Mouse (Mus musculus) lung, embryonic 14.5 days (tissue): ENCODE results near the gene Akr1c14. TPM values are rescaled to one million over a fixed set of nuclear protein-coding genes. Genes with fewer than 3 reads are reported as not detected.

ENCODE experiments used
- ATAC-seq: fragments of 200-750 bp; cut with Nextera tagmentation; 2 replicates; pipeline ENCODE4 v1.8.0; 2017; ENCODE audit warnings: mild to moderate bottlenecking, moderate TSS enrichment, moderate library complexity; ENCODE audit not compliant: insufficient read depth
- DNase-seq: peaks from one replicate; pipeline ENCODE4 v3.0.0-alpha.2; 2015
- H3K27ac ChIP-seq: fragments of 300-500 bp; sonication (generic); 2 replicates; pipeline ENCODE4 v1.5.1; 2014; ENCODE audit warnings: low read depth, mild to moderate bottlenecking, moderate library complexity
- H3K27me3 ChIP-seq: fragments of 300-500 bp; sonication (generic); 2 replicates; pipeline ENCODE4 v1.6.1; 2014; ENCODE audit warnings: low read length, control low read depth; ENCODE audit not compliant: insufficient read depth
- H3K36me3 ChIP-seq: fragments of 300-500 bp; sonication (generic); 2 replicates; pipeline ENCODE4 v1.6.1; 2014; ENCODE audit warnings: control low read depth; ENCODE audit not compliant: insufficient read depth
- H3K4me1 ChIP-seq: fragments of 300-500 bp; sonication (generic); 2 replicates; pipeline ENCODE4 v1.6.1; 2014; ENCODE audit warnings: antibody characterized with exemption, control low read depth; ENCODE audit not compliant: insufficient read depth
- H3K4me2 ChIP-seq: fragments of 300-500 bp; sonication (generic); 2 replicates; pipeline ENCODE4 v1.6.1; 2014; ENCODE audit warnings: mild to moderate bottlenecking
- H3K4me3 ChIP-seq: fragments of 300-500 bp; sonication (generic); 2 replicates; pipeline ENCODE4 v1.5.1; 2014; ENCODE audit warnings: low read depth, low read length
- H3K9ac ChIP-seq: fragments of 300-500 bp; sonication (generic); 2 replicates; pipeline ENCODE4 v1.6.1; 2014
- H3K9me3 ChIP-seq: fragments of 300-500 bp; sonication (generic); 2 replicates; pipeline ENCODE4 v1.6.1; 2016; ENCODE audit warnings: low read depth, low read length, control low read depth
- CTCF ChIP-seq: IDR thresholded peaks from 2 replicates; pipeline ENCODE4 v1.5.1; 2016; ENCODE audit warnings: antibody characterized with exemption, low read depth
- WGBS: fragments of 180-500 bp; shearing (Covaris S2); extraction: QIAGEN DNeasy Blood & Tissue Kit; methylation state at CpG from one replicate; pipeline ENCODE4 v1.1.7; 2014; 5-methylcytosine and 5-hydroxymethylcytosine counted together
- polyA plus RNA-seq: library from polyadenylated mRNA; unstranded; fragments of >200 nt; fragmentation: Nextera tagmentation; extraction: Ambion mirVana; gene quantifications from 2 replicates; pipeline ENCODE4 v1.2.1, GENCODE M21; 2014

Gene Akr1c14
- polyA plus RNA-seq, result 0.70 and 0.92 TPM in 2 replicates

GRCm38 (mm10) chr13:4048719-4049118 is at the start of gene Akr1c14:
Akr1c14 (plus strand) TSS chr13:4049011.
- TF ChIP-seq CTCF, result no peak
- H3K36me3 ChIP-seq, result no peaks in the 10 kb centered on the region
- ATAC-seq (no peak), DNase-seq (no peak)
- H3K27me3 ChIP-seq, result no peaks in the 10 kb centered on the region
- H3K4me2 ChIP-seq, result no peak within 1 kb of the TSS
- H3K27ac ChIP-seq, result no peak within 1 kb of the TSS
- no peaks in the 10 kb centered on the region for H3K9me3 ChIP-seq
- 51% methylated on average over 2 of the region's 2 CpGs for WGBS
- no peaks in the 10 kb centered on the region for H3K4me1 ChIP-seq
- no peak within 1 kb of the TSS for H3K4me3 ChIP-seq
- H3K9ac ChIP-seq, result no peak within 1 kb of the TSS

- H3K9ac ChIP-seq, result no peak overlapping the region
- peak; percentile 82 for TF ChIP-seq CTCF
- DNase-seq (peak; percentile 90), ATAC-seq (no peak)
- WGBS, result 9% methylated on average over 3 of the region's 3 CpGs
- no peak overlapping the region for H3K4me3 ChIP-seq
- no peaks in the 10 kb centered on the region for H3K9me3 ChIP-seq
- H3K27ac ChIP-seq, result no peak overlapping the region
- H3K4me2 ChIP-seq, result no peak overlapping the region
- H3K4me1 ChIP-seq, result no peaks in the 10 kb centered on the region
- H3K27me3 ChIP-seq, result no peaks in the 10 kb centered on the region
- H3K36me3 ChIP-seq, result no peaks in the 10 kb centered on the region
These were observed 47.1 kb upstream of the Akr1c14 start for GRCm38 (mm10) chr13:4001687-4002086.

GRCm38 (mm10) chr13:4010784-4011183 is 38.0 kb upstream of the Akr1c14 start:
- no peak for TF ChIP-seq CTCF
- Histone ChIP-seq H3K36me3 (no peaks in the 10 kb centered on the region), H3K4me1 (no peaks in the 10 kb centered on the region), H3K4me2 (no peak overlapping the region), H3K27me3 (no peaks in the 10 kb centered on the region), H3K27ac (no peak overlapping the region), H3K9me3 (no peaks in the 10 kb centered on the region), H3K9ac (no peak overlapping the region), H3K4me3 (no peak overlapping the region)
- no peak for ATAC-seq
- no peak for DNase-seq
- 68% methylated on average over 4 of the region's 4 CpGs for WGBS

GRCm38 (mm10) chr13:4013811-4014210 is 35.0 kb upstream of the Akr1c14 start:
- ATAC-seq, result no peak; the same call in 1 of the 2 replicates
- Histone ChIP-seq H3K4me1 (no peaks in the 10 kb centered on the region), H3K27me3 (no peaks in the 10 kb centered on the region), H3K27ac (no peak overlapping the region), H3K9ac (no peak overlapping the region), H3K9me3 (no peaks in the 10 kb centered on the region), H3K4me2 (no peak overlapping the region), H3K4me3 (no peak overlapping the region), H3K36me3 (no peaks in the 10 kb centered on the region)
- DNase-seq, result peak; percentile 68
- TF ChIP-seq CTCF, result peak; percentile 32

GRCm38 (mm10) chr13:4029897-4030296 is 18.9 kb upstream of the Akr1c14 start:
- ATAC-seq (no peak), DNase-seq (no peak)
- WGBS, result 42% methylated on average over 2 of the region's 2 CpGs
- Histone ChIP-seq H3K27ac (no peak overlapping the region), H3K4me2 (no peak overlapping the region), H3K9ac (no peak overlapping the region), H3K36me3 (no peaks in the 10 kb centered on the region), H3K4me1 (no peaks in the 10 kb centered on the region), H3K9me3 (no peaks in the 10 kb centered on the region), H3K4me3 (no peak overlapping the region), H3K27me3 (no peaks in the 10 kb centered on the region)
- TF ChIP-seq CTCF, result no peak

- no peak overlapping the region for H3K9ac ChIP-seq
- ATAC-seq (no peak), DNase-seq (peak; percentile 14)
- H3K27me3 ChIP-seq, result no peaks in the 10 kb centered on the region
- H3K36me3 ChIP-seq, result no peaks in the 10 kb centered on the region
- TF ChIP-seq CTCF, result no peak
- 48% methylated on average over 3 of the region's 3 CpGs for WGBS
- H3K4me3 ChIP-seq, result no peak overlapping the region
- no peaks in the 10 kb centered on the region for H3K4me1 ChIP-seq
- no peak overlapping the region for H3K4me2 ChIP-seq
- H3K9me3 ChIP-seq, result no peaks in the 10 kb centered on the region
- no peak overlapping the region for H3K27ac ChIP-seq
These were observed 16.3 kb upstream of the Akr1c14 start for GRCm38 (mm10) chr13:4032512-4032911.

- Histone ChIP-seq H3K27ac (no peak overlapping the region), H3K4me3 (no peak overlapping the region), H3K4me1 (no peaks in the 10 kb centered on the region), H3K27me3 (no peaks in the 10 kb centered on the region), H3K9ac (no peak overlapping the region), H3K4me2 (no peak overlapping the region), H3K9me3 (no peaks in the 10 kb centered on the region), H3K36me3 (no peaks in the 10 kb centered on the region)
- WGBS, result 81% methylated on average over 3 of the region's 3 CpGs
- no peak for TF ChIP-seq CTCF
- DNase-seq (no peak), ATAC-seq (no peak)
These were observed 13.8 kb upstream of the Akr1c14 start for GRCm38 (mm10) chr13:4035052-4035451.

- H3K4me2 ChIP-seq, result no peak overlapping the region
- 77% methylated on average over 3 of the region's 3 CpGs for WGBS
- no peak overlapping the region for H3K27ac ChIP-seq
- H3K9me3 ChIP-seq, result no peaks in the 10 kb centered on the region
- H3K9ac ChIP-seq, result no peak overlapping the region
- no peak for DNase-seq
- ATAC-seq, result no peak
- H3K4me3 ChIP-seq, result no peak overlapping the region
- H3K27me3 ChIP-seq, result no peaks in the 10 kb centered on the region
- no peaks in the 10 kb centered on the region for H3K4me1 ChIP-seq
- no peak for TF ChIP-seq CTCF
- H3K36me3 ChIP-seq, result no peaks in the 10 kb centered on the region
These were observed 2.7 kb upstream of the Akr1c14 start for GRCm38 (mm10) chr13:4046113-4046512.
